Mouse (Mus musculus) ES-Bruce4 (cell line): ENCODE data around the gene Grifin.

Experiments used
- CTCF ChIP-seq: IDR thresholded peaks from one replicate; pipeline ENCODE4 v1.8.1; 2011; ENCODE audit warnings: low read depth, low read length
- EP300 ChIP-seq: IDR thresholded peaks from 2 replicates; pipeline ENCODE4 v1.6.1; 2011; ENCODE audit warnings: low read depth, low read length; ENCODE audit not compliant: insufficient read depth
- POLR2A ChIP-seq: IDR thresholded peaks from one replicate; pipeline ENCODE4 v1.8.1; 2011; ENCODE audit warnings: low read length; ENCODE audit not compliant: insufficient read depth

- TF ChIP-seq CTCF (no peak), POLR2A (no peak), EP300 (no peak)
Measured at GRCm38 (mm10) chr5:140596426-140596825, 31.6 kb upstream of the Grifin start.
